Mouse (Mus musculus) embryonic facial prominence, embryonic 15.5 days (tissue): Measurements from ENCODE around the gene Btbd8. TPM values are rescaled to one million over a fixed set of nuclear protein-coding genes. Genes with fewer than 3 reads are reported as not detected.

Experiments used
- ATAC-seq: fragments of 200-750 bp; cut with Nextera tagmentation; 2 replicates; pipeline ENCODE4 v1.8.0; 2017; ENCODE audit warnings: low read depth, moderate TSS enrichment; ENCODE audit not compliant: insufficient number of reproducible peaks, low FRiP score, low TSS enrichment
- H3K27ac ChIP-seq: fragments of 300-500 bp; sonication (generic); replicated peaks from 2 replicates; pipeline ENCODE4 v1.5.1; 2015; ENCODE audit warnings: mild to moderate bottlenecking, inconsistent platforms
- H3K27me3 ChIP-seq: fragments of 300-500 bp; sonication (generic); 2 replicates; pipeline ENCODE4 v1.6.1; 2015; ENCODE audit warnings: inconsistent platforms
- H3K36me3 ChIP-seq: fragments of 300-500 bp; sonication (generic); 2 replicates; pipeline ENCODE4 v1.6.1; 2015; ENCODE audit warnings: mild to moderate bottlenecking, inconsistent platforms
- H3K4me1 ChIP-seq: fragments of 300-500 bp; sonication (generic); 2 replicates; pipeline ENCODE4 v1.6.1; 2015; ENCODE audit warnings: inconsistent platforms
- H3K4me2 ChIP-seq: fragments of 300-500 bp; sonication (generic); replicated peaks from 2 replicates; pipeline ENCODE4 v1.6.1; 2015; ENCODE audit warnings: mild to moderate bottlenecking, inconsistent platforms
- H3K4me3 ChIP-seq: fragments of 300-500 bp; sonication (generic); replicated peaks from 2 replicates; pipeline ENCODE4 v1.5.1; 2015; ENCODE audit warnings: mild to moderate bottlenecking, inconsistent platforms
- H3K9ac ChIP-seq: fragments of 300-500 bp; sonication (generic); 2 replicates; pipeline ENCODE4 v1.6.1; 2015; ENCODE audit warnings: inconsistent platforms
- H3K9me3 ChIP-seq: fragments of 300-500 bp; sonication (generic); replicated peaks from 2 replicates; pipeline ENCODE4 v1.6.1; 2016; ENCODE audit warnings: inconsistent platforms
- WGBS: fragments of 180-500 bp; shearing (Covaris S2); methylation state at CpG from one replicate; pipeline ENCODE4 v1.1.7; 2015; 5-methylcytosine and 5-hydroxymethylcytosine counted together
- polyA plus RNA-seq: library from polyadenylated mRNA; unstranded; fragments of >200 nt; fragmentation: Nextera tagmentation; extraction: Ambion mirVana; gene quantifications from 2 replicates; pipeline ENCODE4 v1.2.1, GENCODE M21; 2015

Btbd8 gene
- polyA plus RNA-seq, 1 experiment from 2014 or later: 7.6 TPM

DNA sequence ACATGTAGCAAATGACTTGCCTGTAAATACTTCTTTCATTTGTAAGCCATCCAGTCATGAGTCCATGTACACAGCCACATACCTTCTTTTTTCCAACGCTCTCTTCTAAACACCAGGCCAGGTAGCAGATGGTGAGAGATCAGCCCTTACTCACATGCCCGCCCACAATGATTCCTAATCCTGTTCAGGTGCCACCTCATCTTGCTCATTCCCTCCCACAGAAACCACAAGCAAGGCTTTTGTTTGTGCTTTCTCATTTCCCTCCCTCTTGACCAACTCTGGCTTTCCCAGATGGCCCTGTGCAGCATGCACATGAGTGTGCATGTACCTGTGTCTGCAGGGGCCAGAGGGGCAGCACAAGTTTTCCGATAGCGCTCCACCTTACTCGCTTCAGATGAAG lies 12.5 kb downstream of the Btbd8 start:
- Histone ChIP-seq H3K4me3 (no peak overlapping the region), H3K36me3 (peaks cover 9% of the 10 kb centered on the region; the same call in 1 of the 2 replicates), H3K9ac (no peak overlapping the region), H3K27me3 (no peaks in the 10 kb centered on the region), H3K4me2 (no peak overlapping the region), H3K4me1 (no peaks in the 10 kb centered on the region), H3K27ac (no peak overlapping the region), H3K9me3 (no peaks in the 10 kb centered on the region)
- no peak for ATAC-seq
- WGBS: 84% methylated on average over 5 of the region's 5 CpGs

DNA sequence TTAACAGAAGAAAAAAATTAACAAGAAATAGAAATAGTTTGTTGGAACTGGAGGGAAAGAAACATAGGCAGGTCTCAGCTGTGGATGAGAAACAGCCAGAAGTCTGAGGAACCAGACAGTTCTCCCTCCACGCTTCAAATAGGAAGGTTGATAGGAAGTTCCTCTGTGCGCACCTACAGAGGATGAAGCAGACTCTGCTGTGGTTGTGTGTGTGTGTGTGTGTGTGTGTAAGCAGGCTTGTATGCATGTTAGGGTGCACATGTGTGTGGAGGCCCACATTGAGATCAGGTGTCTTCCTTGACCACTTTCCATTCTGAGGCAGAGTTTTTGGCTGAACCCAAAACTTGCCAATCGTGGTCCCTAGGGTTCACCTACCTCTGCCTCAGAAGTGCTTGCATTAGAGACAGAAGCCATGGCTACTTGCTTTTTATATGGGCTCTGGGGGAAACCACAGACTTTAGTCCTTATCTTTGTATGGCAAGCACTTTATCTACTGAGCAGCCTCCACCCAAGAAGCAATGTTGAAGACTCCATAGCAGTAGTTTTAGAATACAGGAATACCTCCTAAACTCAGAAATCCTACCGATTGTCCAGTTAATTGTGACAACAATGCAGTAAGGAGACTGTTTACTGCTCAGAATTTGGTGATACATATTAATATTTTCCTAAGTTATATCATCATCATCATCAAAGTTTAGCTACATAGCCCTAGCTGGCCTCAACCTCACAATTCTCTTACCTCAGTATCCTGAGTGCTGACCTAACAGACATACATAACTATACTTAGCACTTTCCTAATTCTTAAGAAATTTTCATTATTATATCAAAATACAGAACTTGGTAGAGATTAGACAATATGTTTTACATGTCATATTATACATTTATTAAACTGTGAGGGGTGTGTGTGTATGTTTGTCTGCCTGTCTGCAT lies 24.6 kb downstream of the Btbd8 start:
- Histone ChIP-seq H3K9me3 (no peaks in the 10 kb centered on the region), H3K4me1 (0 out of 2 replicates have a peak, but pooled peaks cover 3% of the 10 kb centered on the region), H3K9ac (no peak overlapping the region), H3K36me3 (no peaks in the 10 kb centered on the region), H3K4me3 (no peak overlapping the region), H3K4me2 (no peak overlapping the region), H3K27ac (no peak overlapping the region), H3K27me3 (no peaks in the 10 kb centered on the region)
- no peak for ATAC-seq
- 89% methylated on average over 4 of the region's 4 CpGs for WGBS

DNA sequence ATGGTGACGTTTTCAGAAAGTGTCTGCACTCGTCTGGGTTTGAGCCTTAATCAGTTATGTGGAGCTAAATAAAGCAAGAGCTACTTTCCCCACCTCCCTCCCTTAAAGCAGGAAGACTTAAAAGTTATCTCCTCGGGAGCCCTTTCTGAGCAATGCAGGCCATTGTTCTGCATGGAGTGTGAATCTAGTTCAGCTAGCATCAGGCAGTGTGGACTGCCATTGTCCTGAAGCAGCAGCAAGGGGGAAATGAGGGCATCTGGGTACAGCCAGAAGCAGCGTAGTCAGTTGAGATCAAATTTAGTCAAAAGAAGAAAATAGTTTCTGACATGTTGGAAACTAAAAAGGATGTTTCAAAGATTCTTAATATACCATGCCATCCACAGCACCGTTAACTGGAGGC lies 28.7 kb downstream of the Btbd8 start:
- no peak for ATAC-seq
- Histone ChIP-seq H3K36me3 (peaks cover 8% of the 10 kb centered on the region; the same call in 1 of the 2 replicates), H3K4me1 (0 out of 2 replicates have a peak, but pooled peaks cover 3% of the 10 kb centered on the region), H3K27ac (no peak overlapping the region; the same call in 1 of the 2 replicates), H3K27me3 (no peaks in the 10 kb centered on the region), H3K9ac (no peak overlapping the region), H3K4me3 (no peak overlapping the region), H3K4me2 (no peak overlapping the region), H3K9me3 (no peaks in the 10 kb centered on the region)
- 30% methylated on average over 5 of the region's 5 CpGs for WGBS

DNA sequence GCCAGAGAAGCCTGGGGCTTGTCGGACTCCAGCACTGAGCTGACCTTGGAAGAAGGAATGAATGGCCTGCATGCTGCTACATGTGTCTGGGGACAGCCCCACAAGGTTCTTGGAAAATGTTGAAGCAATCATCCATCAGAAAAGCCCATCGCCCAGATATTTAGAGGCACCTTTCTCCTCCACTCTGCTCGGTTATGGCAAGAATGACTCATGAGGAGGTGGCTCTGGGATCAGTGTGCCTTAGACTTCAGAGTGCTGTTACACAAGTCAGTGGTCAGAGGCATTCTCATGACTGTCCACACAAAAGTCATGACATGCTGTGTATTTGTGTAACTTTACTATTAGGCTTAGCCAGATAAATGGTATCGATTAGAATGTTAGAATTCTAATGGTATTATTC lies 29.3 kb downstream of the Btbd8 start:
- Histone ChIP-seq H3K27me3 (no peaks in the 10 kb centered on the region), H3K36me3 (peaks cover 8% of the 10 kb centered on the region; the same call in 1 of the 2 replicates), H3K4me3 (no peak overlapping the region), H3K27ac (no peak overlapping the region), H3K4me2 (no peak overlapping the region), H3K9me3 (no peaks in the 10 kb centered on the region), H3K9ac (no peak overlapping the region), H3K4me1 (0 out of 2 replicates have a peak, but pooled peaks cover 3% of the 10 kb centered on the region)
- 62% methylated on average over 4 of the region's 4 CpGs for WGBS
- no peak for ATAC-seq

DNA sequence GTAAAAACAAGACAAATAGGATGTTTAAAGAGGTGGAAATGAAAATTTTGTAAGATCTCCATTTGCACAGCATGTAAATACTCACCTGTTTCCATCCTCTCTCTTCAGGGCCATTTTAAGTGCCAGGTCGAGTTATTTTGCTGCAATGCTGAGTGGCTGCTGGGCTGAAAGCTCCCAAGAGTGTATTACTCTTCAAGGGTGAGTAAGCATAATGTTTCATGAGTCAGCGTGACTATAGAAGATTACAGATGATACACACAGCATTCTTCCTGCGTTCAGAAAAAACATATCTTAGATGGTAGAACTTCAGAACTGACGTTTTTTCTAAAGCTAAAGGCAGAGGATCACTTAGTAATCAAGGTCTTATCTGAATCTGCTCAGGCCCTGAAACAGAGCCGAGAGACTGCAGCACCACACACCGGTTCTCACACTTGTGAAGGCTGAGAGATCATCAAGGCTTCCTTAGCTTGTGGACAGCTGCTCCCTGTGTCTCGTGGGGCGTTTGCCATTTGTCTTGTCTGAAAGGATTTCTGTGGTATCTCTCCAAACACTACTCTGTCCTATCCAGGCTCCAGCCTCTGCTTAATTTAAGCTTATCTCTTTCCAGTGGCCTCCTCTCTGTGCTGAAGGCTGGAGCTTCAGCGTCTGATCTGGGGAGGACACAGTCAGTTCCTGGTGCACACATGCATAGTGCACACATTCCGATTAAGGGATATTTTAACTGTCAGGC lies 33.0 kb downstream of the Btbd8 start:
- no peak overlapping the region for H3K4me3 ChIP-seq
- no peak overlapping the region for H3K4me2 ChIP-seq
- peaks cover 15% of the 10 kb centered on the region for H3K36me3 ChIP-seq
- H3K9me3 ChIP-seq: no peaks in the 10 kb centered on the region
- no peak overlapping the region for H3K9ac ChIP-seq
- 82% methylated on average over 10 of the region's 10 CpGs for WGBS
- H3K27me3 ChIP-seq: no peaks in the 10 kb centered on the region
- H3K4me1 ChIP-seq: 0 out of 2 replicates have a peak, but pooled peaks cover 3% of the 10 kb centered on the region
- no peak overlapping the region for H3K27ac ChIP-seq
- ATAC-seq: no peak

DNA sequence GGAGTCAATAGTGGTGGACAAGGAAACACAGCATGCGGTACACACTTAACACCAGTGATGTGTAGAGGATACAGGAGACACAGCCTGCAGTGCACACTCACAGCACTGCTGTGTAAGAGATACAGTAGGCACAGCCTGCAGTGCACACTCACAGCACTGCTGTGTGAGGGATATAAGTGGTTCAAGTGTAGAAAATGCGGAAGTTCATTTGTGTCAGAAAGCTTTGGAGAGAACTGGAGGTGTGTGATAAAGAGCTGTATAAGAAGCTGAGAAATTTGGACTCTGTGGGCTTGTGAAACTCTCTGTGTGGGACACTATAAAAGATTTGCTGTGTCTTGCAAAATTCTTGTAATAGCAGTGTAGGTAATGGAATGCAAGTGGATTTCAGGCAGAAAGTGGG lies 42.4 kb downstream of the Btbd8 start:
- Histone ChIP-seq H3K9ac (no peak overlapping the region), H3K36me3 (peaks cover 1% of the 10 kb centered on the region; the same call in 1 of the 2 replicates), H3K4me2 (no peak overlapping the region), H3K27me3 (no peaks in the 10 kb centered on the region), H3K4me3 (no peak overlapping the region), H3K9me3 (no peaks in the 10 kb centered on the region), H3K27ac (no peak overlapping the region), H3K4me1 (no peaks in the 10 kb centered on the region)
- WGBS: 92% methylated on average over 2 of the region's 2 CpGs
- no peak for ATAC-seq

DNA sequence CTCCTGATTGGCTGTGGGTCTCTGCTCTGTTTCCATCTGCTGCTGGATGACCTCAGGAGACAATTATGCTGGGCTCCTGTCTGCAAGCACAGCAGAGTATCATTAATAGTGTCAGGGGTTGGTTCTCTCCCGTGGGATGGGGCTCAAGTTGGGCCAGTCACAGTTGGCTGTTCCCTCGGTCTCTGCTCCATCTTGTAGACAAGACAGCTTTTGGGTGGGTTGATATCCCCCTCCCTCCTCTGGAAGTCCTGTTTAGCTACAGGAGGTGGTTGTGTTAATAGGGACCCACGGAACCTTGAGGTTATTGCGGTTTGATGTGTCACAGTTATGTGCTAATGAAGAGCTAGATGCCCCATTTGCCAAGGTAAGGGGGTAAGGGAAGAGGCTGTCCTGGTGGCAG lies 51.2 kb downstream of the Btbd8 start:
- Histone ChIP-seq H3K27me3 (no peaks in the 10 kb centered on the region), H3K4me1 (peaks cover 4% of the 10 kb centered on the region; the same call in 1 of the 2 replicates), H3K36me3 (peaks cover 4% of the 10 kb centered on the region; the same call in 1 of the 2 replicates), H3K27ac (no peak overlapping the region), H3K9ac (no peak overlapping the region), H3K4me3 (no peak overlapping the region), H3K4me2 (no peak overlapping the region), H3K9me3 (no peaks in the 10 kb centered on the region)
- WGBS: 74% methylated on average over 4 of the region's 4 CpGs
- ATAC-seq: no peak

DNA sequence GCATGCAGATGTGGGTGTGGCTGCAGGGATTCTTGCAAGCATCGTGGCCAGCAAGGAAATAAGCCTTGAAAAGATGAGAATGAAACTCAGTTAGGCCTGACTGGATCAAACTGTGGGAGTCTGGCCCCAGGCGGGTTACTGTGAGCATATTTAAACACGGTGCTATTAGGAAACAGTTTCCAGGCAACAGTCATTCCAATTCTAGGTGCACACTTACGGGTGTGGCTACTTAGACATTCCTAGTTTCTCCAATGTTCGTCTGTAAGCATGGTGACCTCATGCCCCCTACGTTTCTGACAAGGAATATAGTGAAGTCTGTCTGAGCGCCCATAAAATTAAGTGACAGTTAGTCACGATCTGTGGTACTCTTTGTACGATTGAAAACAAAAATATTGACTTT lies 53.2 kb downstream of the Btbd8 start:
- H3K27ac ChIP-seq: no peak overlapping the region
- H3K9ac ChIP-seq: no peak overlapping the region
- no peaks in the 10 kb centered on the region for H3K27me3 ChIP-seq
- no peaks in the 10 kb centered on the region for H3K9me3 ChIP-seq
- WGBS: 68% methylated on average over 9 of the region's 9 CpGs
- no peak for ATAC-seq
- H3K36me3 ChIP-seq: peaks cover 4% of the 10 kb centered on the region; the same call in 1 of the 2 replicates
- no peak overlapping the region for H3K4me3 ChIP-seq
- peaks cover 4% of the 10 kb centered on the region; the same call in 1 of the 2 replicates for H3K4me1 ChIP-seq
- no peak overlapping the region for H3K4me2 ChIP-seq

DNA sequence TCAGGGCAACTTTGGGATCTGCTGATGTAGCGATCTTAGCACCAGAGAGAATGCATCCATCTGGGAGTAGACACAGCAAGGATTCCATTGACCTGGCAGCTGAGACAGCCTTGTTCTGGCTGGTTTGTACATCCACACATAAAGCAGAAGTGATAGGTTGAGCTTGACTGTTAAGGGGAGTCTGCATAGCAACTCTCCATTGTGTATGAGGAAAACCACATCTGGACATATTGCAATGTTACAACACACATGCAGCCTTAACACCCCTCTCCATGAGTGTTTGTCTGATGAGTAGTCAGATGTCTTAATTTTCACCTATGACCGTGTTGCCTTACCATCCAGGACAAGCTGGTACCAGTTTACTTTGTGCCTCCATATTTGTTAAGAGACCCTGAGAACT lies 54.7 kb downstream of the Btbd8 start:
- 85% methylated on average over 2 of the region's 2 CpGs for WGBS
- H3K4me3 ChIP-seq: no peak overlapping the region

DNA sequence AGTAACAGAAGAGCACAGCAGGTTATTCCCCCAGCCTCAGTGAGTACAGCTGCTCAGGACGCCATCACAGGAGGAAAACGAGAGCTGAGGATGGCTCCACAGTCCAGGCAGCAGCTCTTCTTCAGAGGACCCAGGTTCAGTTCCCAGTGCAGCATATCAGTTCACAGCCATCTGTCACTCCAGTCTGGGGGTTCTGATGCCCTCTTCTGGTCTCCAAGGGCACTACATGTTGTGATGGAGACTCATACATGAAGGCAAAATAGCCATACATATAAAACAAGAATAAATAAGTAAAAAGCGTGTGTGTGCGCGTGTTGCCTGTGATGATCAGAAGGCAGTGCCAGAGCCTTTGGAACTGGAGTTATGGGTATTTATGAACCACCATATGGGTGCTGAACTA lies 57.0 kb downstream of the Btbd8 start:
- H3K27me3 ChIP-seq: no peaks in the 10 kb centered on the region
- ATAC-seq: no peak
- no peak overlapping the region for H3K4me2 ChIP-seq
- H3K27ac ChIP-seq: no peak overlapping the region
- H3K4me1 ChIP-seq: peaks cover 3% of the 10 kb centered on the region; the same call in 1 of the 2 replicates
- peaks cover 4% of the 10 kb centered on the region; the same call in 1 of the 2 replicates for H3K36me3 ChIP-seq
- H3K9me3 ChIP-seq: no peaks in the 10 kb centered on the region
- no peak overlapping the region for H3K9ac ChIP-seq
- no peak overlapping the region for H3K4me3 ChIP-seq
- WGBS: 96% methylated on average over 5 of the region's 5 CpGs

More for the DNA sequence above, 54.7 kb downstream of the Btbd8 start:
- H3K9ac ChIP-seq: no peak overlapping the region
- ATAC-seq: no peak
- H3K4me1 ChIP-seq: peaks cover 4% of the 10 kb centered on the region; the same call in 1 of the 2 replicates
- H3K36me3 ChIP-seq: peaks cover 4% of the 10 kb centered on the region; the same call in 1 of the 2 replicates
- H3K27ac ChIP-seq: no peak overlapping the region
- H3K9me3 ChIP-seq: no peaks in the 10 kb centered on the region
- no peaks in the 10 kb centered on the region for H3K27me3 ChIP-seq
- no peak overlapping the region for H3K4me2 ChIP-seq

DNA sequence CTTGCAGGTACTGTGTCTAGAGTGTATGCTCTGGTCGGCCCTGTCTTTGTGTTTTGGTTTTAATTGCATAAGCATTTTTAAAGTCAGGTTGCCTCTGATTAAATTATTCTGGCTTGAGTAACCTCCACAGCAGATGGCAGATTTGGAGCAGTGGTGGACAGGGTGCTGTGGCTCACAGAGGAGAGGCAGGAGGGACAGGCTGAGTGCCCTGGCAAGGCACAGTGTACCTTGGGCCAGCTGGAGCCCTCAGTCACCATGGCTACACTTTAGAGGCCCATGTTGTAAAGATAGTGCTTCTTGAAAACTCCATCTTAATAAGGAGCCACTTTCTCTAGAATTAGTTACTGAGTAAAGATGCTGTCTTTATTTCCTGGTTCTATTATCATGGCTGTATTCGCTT lies 58.2 kb downstream of the Btbd8 start:
- Histone ChIP-seq H3K27ac (no peak overlapping the region), H3K4me2 (no peak overlapping the region), H3K4me3 (no peak overlapping the region), H3K36me3 (peaks cover 4% of the 10 kb centered on the region; the same call in 1 of the 2 replicates), H3K27me3 (no peaks in the 10 kb centered on the region), H3K4me1 (no peaks in the 10 kb centered on the region), H3K9ac (no peak overlapping the region), H3K9me3 (no peaks in the 10 kb centered on the region)
- 87% methylated on average over 2 of the region's 2 CpGs for WGBS
- no peak for ATAC-seq
